Mouse (Mus musculus) left cerebral cortex, postnatal 14 days (tissue): ENCODE measurements around the gene Gm11238. TPM values are rescaled to one million over a fixed set of nuclear protein-coding genes. Genes with fewer than 3 reads are reported as not detected.
"Not testable (repeated sequence)": the region's sequence is repeated elsewhere in the genome, so short reads cannot be mapped to it uniquely, and the experiment has no call there.

Experiments
- DNase-seq, 2 experiments: peaks; one replicate each; pipeline ENCODE4 v3.0.0; 2021 to 2022; ENCODE audit warnings: low spot score in 2 of 2, mixed read lengths in 1 of 2
- intact Hi-C: fragments of 180-260 bp; cut with DNase I; formaldehyde crosslinking; loops from one replicate; pipeline ENCODE4 v1.15.1; 2025
- long read RNA-seq, 2 experiments: library from polyadenylated mRNA; stranded (forward); transcript quantifications; one replicate each; pipeline ENCODE4 v2.0.0; 2021
- total RNA-seq, 2 experiments: library from RNA; stranded (reverse); gene quantifications; 2 replicates each; pipeline ENCODE4 v1.2.3; 2021

Gm11238 gene
- total RNA-seq, result not detected
- long read RNA-seq, experiment 1, result 0 reads
- long read RNA-seq, experiment 2, result 0 reads

DNA sequence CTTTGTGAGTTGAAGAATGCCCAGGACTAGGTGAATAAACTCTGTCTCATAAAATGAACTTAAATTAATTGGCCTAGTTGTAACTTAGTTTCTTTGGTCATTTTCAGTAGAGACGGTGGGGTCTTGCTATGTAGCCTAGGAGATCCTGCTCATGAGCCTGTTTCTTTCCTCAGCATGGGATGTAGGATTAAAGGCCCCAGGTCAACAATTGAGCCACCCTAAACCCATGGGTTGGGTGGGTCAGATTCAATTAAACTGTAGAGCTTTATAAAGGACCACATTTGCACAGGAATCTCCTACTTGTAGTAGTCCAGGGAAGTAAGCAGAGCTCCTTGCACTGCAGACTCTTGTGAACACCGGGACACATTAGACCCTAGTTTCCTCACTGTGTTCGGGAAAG is at the start of gene Gm11238:
Gm11238 (plus strand) TSS at position 301 of the 400 bp plus-strand sequence.
- intact Hi-C loops, result not testable (repeated sequence)

DNA sequence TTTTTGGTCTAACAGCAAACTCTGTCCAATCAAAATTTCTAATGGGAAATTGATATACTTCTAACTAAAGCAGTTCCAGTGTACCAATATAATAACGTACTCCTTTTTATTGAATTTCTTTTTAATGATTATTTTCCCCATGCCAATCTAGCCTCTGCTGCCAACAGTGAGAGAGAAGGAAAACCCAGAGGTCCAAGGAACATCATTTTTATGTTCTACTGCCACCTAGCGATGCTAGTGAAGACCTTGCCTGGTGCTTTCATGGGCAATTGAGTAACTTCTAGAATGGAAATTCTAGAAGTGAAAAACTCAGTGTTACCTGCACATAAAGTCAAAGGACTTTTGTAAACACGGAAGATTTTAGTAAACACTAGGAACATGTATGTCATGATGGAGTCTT is 8.4 kb upstream of the Gm11238 start:
- DNase-seq, result peak; percentile 34 to 40
- intact Hi-C loops, result loop anchor here (10.0 kb wide), 1 partner anchor 626 kb away; no protein-coding TSS in a partner anchor

More for the DNA sequence above, at the start of gene Gm11238:
- DNase-seq, result not testable (repeated sequence)

DNA sequence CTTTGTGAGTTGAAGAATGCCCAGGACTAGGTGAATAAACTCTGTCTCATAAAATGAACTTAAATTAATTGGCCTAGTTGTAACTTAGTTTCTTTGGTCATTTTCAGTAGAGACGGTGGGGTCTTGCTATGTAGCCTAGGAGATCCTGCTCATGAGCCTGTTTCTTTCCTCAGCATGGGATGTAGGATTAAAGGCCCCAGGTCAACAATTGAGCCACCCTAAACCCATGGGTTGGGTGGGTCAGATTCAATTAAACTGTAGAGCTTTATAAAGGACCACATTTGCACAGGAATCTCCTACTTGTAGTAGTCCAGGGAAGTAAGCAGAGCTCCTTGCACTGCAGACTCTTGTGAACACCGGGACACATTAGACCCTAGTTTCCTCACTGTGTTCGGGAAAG is 15.0 kb downstream of the Gm11238 start, which contains the start of gene Gm11237:
Gm11237 (plus strand) TSS at position 301 of the 400 bp plus-strand sequence.
- not testable (repeated sequence) for DNase-seq

DNA sequence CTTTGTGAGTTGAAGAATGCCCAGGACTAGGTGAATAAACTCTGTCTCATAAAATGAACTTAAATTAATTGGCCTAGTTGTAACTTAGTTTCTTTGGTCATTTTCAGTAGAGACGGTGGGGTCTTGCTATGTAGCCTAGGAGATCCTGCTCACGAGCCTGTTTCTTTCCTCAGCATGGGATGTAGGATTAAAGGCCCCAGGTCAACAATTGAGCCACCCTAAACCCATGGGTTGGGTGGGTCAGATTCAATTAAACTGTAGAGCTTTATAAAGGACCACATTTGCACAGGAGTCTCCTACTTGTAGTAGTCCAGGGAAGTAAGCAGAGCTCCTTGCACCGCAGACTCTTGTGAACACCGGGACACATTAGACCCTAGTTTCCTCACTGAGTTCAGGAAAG is 30.1 kb downstream of the Gm11238 start, which contains the start of gene Gm11236:
Gm11236 (plus strand) TSS at position 301 of the 400 bp plus-strand sequence.
- intact Hi-C loops, DNase-seq: not testable (repeated sequence)

More for the DNA sequence above, 15.0 kb downstream of the Gm11238 start, which contains the start of gene Gm11237:
- intact Hi-C loops, result not testable (repeated sequence)

DNA sequence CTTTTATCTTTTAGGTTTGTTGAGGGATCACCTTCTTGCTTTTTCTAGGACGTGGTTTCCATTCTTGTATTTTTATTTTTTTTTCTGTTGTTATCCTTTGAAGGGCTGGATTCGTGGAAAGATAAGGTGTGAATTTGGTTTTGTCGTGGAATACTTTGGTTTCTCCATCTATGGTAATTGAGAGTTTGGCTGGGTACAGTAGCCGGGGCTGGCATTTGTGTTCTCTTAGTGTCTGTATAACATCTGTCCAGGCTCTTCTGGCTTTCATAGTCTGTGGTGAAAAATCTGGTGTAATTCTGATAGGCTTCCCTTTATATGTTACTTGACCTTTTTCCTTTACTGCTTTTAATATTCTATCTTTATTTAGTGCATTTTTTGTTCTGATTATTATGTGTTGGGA is 54.2 kb downstream of the Gm11238 start:
- intact Hi-C loops, DNase-seq: not testable (repeated sequence)

DNA sequence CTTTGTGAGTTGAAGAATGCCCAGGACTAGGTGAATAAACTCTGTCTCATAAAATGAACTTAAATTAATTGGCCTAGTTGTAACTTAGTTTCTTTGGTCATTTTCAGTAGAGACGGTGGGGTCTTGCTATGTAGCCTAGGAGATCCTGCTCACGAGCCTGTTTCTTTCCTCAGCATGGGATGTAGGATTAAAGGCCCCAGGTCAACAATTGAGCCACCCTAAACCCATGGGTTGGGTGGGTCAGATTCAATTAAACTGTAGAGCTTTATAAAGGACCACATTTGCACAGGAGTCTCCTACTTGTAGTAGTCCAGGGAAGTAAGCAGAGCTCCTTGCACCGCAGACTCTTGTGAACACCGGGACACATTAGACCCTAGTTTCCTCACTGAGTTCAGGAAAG is 60.4 kb downstream of the Gm11238 start, which contains the start of gene Gm11239:
Gm11239 (plus strand) TSS at position 301 of the 400 bp plus-strand sequence.
- intact Hi-C loops, DNase-seq: not testable (repeated sequence)

DNA sequence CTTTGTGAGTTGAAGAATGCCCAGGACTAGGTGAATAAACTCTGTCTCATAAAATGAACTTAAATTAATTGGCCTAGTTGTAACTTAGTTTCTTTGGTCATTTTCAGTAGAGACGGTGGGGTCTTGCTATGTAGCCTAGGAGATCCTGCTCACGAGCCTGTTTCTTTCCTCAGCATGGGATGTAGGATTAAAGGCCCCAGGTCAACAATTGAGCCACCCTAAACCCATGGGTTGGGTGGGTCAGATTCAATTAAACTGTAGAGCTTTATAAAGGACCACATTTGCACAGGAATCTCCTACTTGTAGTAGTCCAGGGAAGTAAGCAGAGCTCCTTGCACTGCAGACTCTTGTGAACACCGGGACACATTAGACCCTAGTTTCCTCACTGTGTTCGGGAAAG is 75.5 kb downstream of the Gm11238 start, which contains the start of gene Gm428:
Gm428 (plus strand) TSS at position 301 of the 400 bp plus-strand sequence.
- DNase-seq, intact Hi-C loops: not testable (repeated sequence)

Other genes with a start within 250 kb of the Gm11238 start
- gene Gm11487, start 202.8 kb upstream of the Gm11238 start, total RNA-seq, result not detected
- not detected for gene Gm11237, start 15.1 kb downstream of the Gm11238 start, total RNA-seq
- gene Gm11236, start 30.2 kb downstream of the Gm11238 start, total RNA-seq, result not detected
- not detected for gene Gm11239, start 60.5 kb downstream of the Gm11238 start, total RNA-seq
- not detected for gene Gm428, start 75.6 kb downstream of the Gm11238 start, total RNA-seq
- under 1 TPM in 1 of 2 experiments, not detected in 1; 0.13 TPM for gene Rasef, start 183.1 kb downstream of the Gm11238 start, total RNA-seq